Mouse (Mus musculus): ENCODE data around the gene Pdss1. TPM values are rescaled to one million over a fixed set of nuclear protein-coding genes. Genes with fewer than 3 reads are reported as not detected.

Gene Pdss1
- polyA plus RNA-seq, 1 experiment from 2014 or later = 23.4 TPM

DNA sequence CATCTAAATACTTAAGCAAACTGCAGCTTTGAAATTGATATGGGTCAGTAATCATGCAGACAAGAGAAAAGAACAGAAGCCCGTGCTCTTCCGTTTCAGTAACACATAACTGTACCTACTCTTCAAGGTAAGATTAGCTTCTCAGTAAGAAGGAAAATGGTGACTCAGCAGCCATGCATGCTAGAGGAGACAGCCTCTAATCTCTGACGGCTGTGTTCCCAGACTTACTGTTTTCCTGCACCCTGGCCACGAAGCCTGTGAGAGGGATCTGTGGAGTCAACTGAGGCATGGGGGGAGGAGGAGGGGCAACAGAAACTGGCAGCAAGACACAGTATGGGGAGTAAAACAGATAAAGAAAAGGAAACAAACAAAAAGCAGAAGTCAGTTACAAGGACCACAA, 54.6 kb downstream of the Pdss1 start:
- Histone ChIP-seq H3K27me3 (ENCODE audit: control insufficient read depth, insufficient read depth, low read length) (no peaks in the 10 kb centered on the region), H3K4me3 (ENCODE audit: low read depth, low read length) (no peak overlapping the region), H3K36me3 (ENCODE audit: control insufficient read depth, insufficient read depth, low read length) (no peaks in the 10 kb centered on the region), H3K4me1 (ENCODE audit: control insufficient read depth, insufficient read depth, low read length) (no peaks in the 10 kb centered on the region), H3K27ac (ENCODE audit: low read depth, low read length) (no peak overlapping the region), H3K4me2 (no peak overlapping the region), H3K9ac (ENCODE audit: low read length) (no peak overlapping the region), H3K9me3 (ENCODE audit: control insufficient read depth, low read length) (no peaks in the 10 kb centered on the region)
- ATAC-seq (ENCODE audit: low FRiP score) (no peak), DNase-seq (ENCODE audit: low spot score, missing footprints) (no peak)
- 54% methylated on average over 4 of the region's 4 CpGs for WGBS

DNA sequence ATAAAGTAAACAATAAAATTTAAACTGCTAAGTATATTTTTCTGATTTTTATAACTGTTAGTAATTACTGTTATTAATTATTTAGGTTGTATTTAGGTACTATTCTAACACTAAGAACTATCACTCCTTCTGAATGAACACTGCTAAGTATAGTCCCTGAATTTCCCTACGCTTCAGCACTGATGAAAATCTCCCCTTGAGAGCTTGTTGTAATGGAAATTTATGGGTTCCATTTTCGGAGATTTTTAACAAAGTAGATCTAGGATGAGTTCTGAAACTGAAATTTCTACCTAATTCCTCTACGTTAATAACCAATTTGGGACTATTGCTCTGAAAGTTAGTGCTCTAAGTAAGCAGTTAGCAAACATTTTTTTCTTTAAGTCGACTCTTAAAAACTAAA, 59.0 kb downstream of the Pdss1 start:
- WGBS = 93% methylated on average over 4 of the region's 4 CpGs
- H3K27me3 ChIP-seq (ENCODE audit: control insufficient read depth, insufficient read depth, low read length) = no peaks in the 10 kb centered on the region
- ATAC-seq (ENCODE audit: low FRiP score) (no peak), DNase-seq (ENCODE audit: low spot score, missing footprints) (no peak)
- no peak overlapping the region for H3K4me2 ChIP-seq
- no peak overlapping the region for H3K9ac ChIP-seq (ENCODE audit: low read length)
- H3K36me3 ChIP-seq (ENCODE audit: control insufficient read depth, insufficient read depth, low read length) = no peaks in the 10 kb centered on the region
- no peak overlapping the region for H3K4me3 ChIP-seq (ENCODE audit: low read depth, low read length)
- H3K27ac ChIP-seq (ENCODE audit: low read depth, low read length) = no peak overlapping the region
- no peaks in the 10 kb centered on the region for H3K4me1 ChIP-seq (ENCODE audit: control insufficient read depth, insufficient read depth, low read length)
- no peaks in the 10 kb centered on the region for H3K9me3 ChIP-seq (ENCODE audit: control insufficient read depth, low read length)

DNA sequence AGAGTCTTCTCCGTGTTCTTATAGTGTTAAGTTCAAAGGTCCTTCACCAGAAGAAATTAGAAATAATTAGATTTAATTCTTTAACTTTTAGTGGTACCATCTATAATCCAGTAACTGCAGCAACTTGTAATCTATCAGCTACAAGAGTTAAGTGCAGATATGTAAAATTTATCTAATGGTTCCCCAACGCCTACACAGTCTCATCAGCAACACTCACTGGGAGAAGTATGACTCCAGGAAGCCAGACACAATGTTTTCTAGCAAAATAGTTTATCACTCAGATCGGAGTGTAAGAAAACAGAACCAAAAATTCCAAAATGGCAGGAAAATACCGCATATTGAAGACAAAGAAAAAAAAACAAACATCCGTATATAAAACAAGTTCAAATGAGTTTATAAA, 60.6 kb downstream of the Pdss1 start:
- no peak overlapping the region for H3K4me2 ChIP-seq
- no peaks in the 10 kb centered on the region for H3K9me3 ChIP-seq (ENCODE audit: control insufficient read depth, low read length)
- ATAC-seq (ENCODE audit: low FRiP score) = no peak
- H3K36me3 ChIP-seq (ENCODE audit: control insufficient read depth, insufficient read depth, low read length) = no peaks in the 10 kb centered on the region
- H3K4me1 ChIP-seq (ENCODE audit: control insufficient read depth, insufficient read depth, low read length) = no peaks in the 10 kb centered on the region
- H3K4me3 ChIP-seq (ENCODE audit: low read depth, low read length) = no peak overlapping the region
- WGBS = 90% methylated on average over 5 of the region's 5 CpGs
- no peak overlapping the region for H3K27ac ChIP-seq (ENCODE audit: low read depth, low read length)
- no peak for DNase-seq (ENCODE audit: low spot score, missing footprints)
- no peaks in the 10 kb centered on the region for H3K27me3 ChIP-seq (ENCODE audit: control insufficient read depth, insufficient read depth, low read length)
- no peak overlapping the region for H3K9ac ChIP-seq (ENCODE audit: low read length)

DNA sequence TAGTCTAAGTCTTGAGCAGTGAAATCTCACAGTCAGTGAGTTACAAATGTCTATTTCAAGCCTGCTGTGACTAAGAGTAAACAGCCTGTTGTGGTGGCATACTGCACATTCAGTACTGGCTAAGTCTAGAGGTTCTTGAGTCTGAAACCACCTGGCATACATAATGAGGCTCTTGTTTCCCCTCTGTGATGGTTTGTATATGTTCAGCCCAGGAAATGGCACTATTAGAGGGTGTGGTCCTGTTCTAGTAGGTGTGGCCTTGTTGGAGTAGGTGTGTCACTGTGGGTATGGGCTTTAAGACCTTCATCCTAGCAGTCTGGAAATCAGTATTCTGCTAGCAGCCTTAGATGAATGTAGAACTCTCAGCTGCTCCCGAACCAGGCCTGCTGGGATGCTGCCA, 62.1 kb downstream of the Pdss1 start:
- ATAC-seq (ENCODE audit: low FRiP score) (no peak), DNase-seq (ENCODE audit: low spot score, missing footprints) (no peak)
- no peaks in the 10 kb centered on the region for H3K36me3 ChIP-seq (ENCODE audit: control insufficient read depth, insufficient read depth, low read length)
- no peak overlapping the region for H3K9ac ChIP-seq (ENCODE audit: low read length)
- no peaks in the 10 kb centered on the region for H3K9me3 ChIP-seq (ENCODE audit: control insufficient read depth, low read length)
- H3K4me1 ChIP-seq (ENCODE audit: control insufficient read depth, insufficient read depth, low read length) = no peaks in the 10 kb centered on the region
- no peaks in the 10 kb centered on the region for H3K27me3 ChIP-seq (ENCODE audit: control insufficient read depth, insufficient read depth, low read length)
- H3K4me2 ChIP-seq = no peak overlapping the region
- 79% methylated on average over 1 of the region's 1 CpGs for WGBS
- no peak overlapping the region for H3K27ac ChIP-seq (ENCODE audit: low read depth, low read length)
- H3K4me3 ChIP-seq (ENCODE audit: low read depth, low read length) = no peak overlapping the region

GRCm38 (mm10) chr2:22961681-22962080, 66.4 kb downstream of the Pdss1 start:
- Histone ChIP-seq H3K4me1 (ENCODE audit: control insufficient read depth, insufficient read depth, low read length) (no peaks in the 10 kb centered on the region), H3K27ac (ENCODE audit: low read depth, low read length) (no peak overlapping the region), H3K27me3 (ENCODE audit: control insufficient read depth, insufficient read depth, low read length) (no peaks in the 10 kb centered on the region), H3K4me3 (ENCODE audit: low read depth, low read length) (no peak overlapping the region), H3K9ac (ENCODE audit: low read length) (no peak overlapping the region), H3K36me3 (ENCODE audit: control insufficient read depth, insufficient read depth, low read length) (no peaks in the 10 kb centered on the region), H3K9me3 (ENCODE audit: control insufficient read depth, low read length) (no peaks in the 10 kb centered on the region), H3K4me2 (no peak overlapping the region)
- ATAC-seq (ENCODE audit: low FRiP score) = no peak
- DNase-seq (ENCODE audit: low spot score, missing footprints) = no peak
- 96% methylated on average over 2 of the region's 2 CpGs for WGBS

DNA sequence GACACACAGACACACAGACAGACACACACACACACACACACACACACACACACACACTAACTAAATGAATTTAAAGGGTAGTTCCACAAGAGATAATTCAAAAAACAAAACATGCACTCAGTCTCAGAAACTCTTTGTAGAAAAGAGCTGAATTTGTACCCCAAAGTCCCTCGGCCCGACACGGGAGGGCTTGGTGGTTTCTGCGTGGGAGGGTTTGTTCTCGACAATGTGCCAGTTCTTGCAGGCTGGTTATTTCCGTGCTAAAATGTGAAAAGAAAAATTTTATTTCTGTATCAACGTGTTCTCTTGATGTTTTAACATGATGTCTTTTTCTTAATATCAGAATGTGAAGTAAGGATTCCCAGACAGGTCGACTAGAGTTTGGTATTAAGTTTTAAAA, 66.9 kb downstream of the Pdss1 start:
- no peak overlapping the region for H3K9ac ChIP-seq (ENCODE audit: low read length)
- H3K36me3 ChIP-seq (ENCODE audit: control insufficient read depth, insufficient read depth, low read length) = no peaks in the 10 kb centered on the region
- ATAC-seq (ENCODE audit: low FRiP score) (no peak), DNase-seq (ENCODE audit: low spot score, missing footprints) (no peak)
- no peaks in the 10 kb centered on the region for H3K4me1 ChIP-seq (ENCODE audit: control insufficient read depth, insufficient read depth, low read length)
- H3K27me3 ChIP-seq (ENCODE audit: control insufficient read depth, insufficient read depth, low read length) = no peaks in the 10 kb centered on the region
- H3K4me2 ChIP-seq = no peak overlapping the region
- WGBS = 92% methylated on average over 8 of the region's 8 CpGs
- no peak overlapping the region for H3K27ac ChIP-seq (ENCODE audit: low read depth, low read length)
- H3K9me3 ChIP-seq (ENCODE audit: control insufficient read depth, low read length) = no peaks in the 10 kb centered on the region
- no peak overlapping the region for H3K4me3 ChIP-seq (ENCODE audit: low read depth, low read length)

DNA sequence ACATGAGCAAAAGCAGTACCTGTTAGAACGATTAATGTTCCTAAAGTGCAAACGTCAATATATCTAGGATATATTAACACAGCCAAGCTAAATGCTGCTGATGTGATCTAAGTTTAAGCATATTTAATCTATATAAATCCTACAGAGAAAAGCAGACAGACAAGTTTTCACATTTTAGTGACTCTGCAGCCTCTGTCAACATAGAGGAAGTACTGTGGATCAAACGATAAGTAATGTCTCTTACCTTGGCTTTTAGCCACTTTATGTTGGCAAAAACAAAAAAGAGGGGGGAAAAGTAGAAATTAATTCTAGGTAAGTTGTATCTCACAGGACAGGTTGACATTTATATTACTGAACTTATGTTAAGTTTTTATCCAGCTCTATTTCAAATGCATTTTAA, 67.6 kb downstream of the Pdss1 start:
- Histone ChIP-seq H3K4me2 (no peak overlapping the region), H3K4me1 (ENCODE audit: control insufficient read depth, insufficient read depth, low read length) (no peaks in the 10 kb centered on the region), H3K36me3 (ENCODE audit: control insufficient read depth, insufficient read depth, low read length) (no peaks in the 10 kb centered on the region), H3K9me3 (ENCODE audit: control insufficient read depth, low read length) (no peaks in the 10 kb centered on the region), H3K4me3 (ENCODE audit: low read depth, low read length) (no peak overlapping the region), H3K27me3 (ENCODE audit: control insufficient read depth, insufficient read depth, low read length) (no peaks in the 10 kb centered on the region), H3K9ac (ENCODE audit: low read length) (no peak overlapping the region), H3K27ac (ENCODE audit: low read depth, low read length) (no peak overlapping the region)
- no peak for DNase-seq (ENCODE audit: low spot score, missing footprints)
- WGBS = 94% methylated on average over 3 of the region's 3 CpGs
- no peak for ATAC-seq (ENCODE audit: low FRiP score)

DNA sequence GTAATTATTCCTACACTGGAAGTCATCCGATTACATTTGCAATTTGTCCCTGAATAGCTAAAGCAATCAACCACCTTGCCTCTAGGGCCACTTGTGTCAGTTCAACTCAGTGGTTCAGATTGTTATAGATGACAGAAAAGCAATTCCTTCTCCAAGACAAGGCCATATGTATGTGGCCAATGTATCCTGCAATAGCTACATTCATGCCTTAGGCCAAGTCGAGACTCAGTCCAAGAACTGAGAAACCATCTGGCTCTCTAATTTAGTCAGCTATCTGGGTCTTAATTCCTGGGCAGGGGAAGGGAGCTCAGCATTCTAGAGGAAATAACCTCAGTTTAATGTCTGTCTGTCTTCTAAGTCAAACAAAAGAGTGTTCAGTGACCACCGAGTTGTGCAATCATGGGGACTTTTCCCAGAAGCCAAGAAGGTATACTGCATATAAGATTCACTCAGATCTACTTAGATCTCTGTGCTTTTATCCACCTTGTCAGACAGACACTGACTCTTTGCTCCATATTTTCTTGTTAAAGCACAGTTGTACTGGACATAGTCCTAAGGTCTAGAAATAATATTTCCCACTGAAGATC, 82.2 kb downstream of the Pdss1 start:
- no peaks in the 10 kb centered on the region for H3K4me1 ChIP-seq (ENCODE audit: control insufficient read depth, insufficient read depth, low read length)
- no peak overlapping the region for H3K27ac ChIP-seq (ENCODE audit: low read depth, low read length)
- no peak overlapping the region for H3K4me3 ChIP-seq (ENCODE audit: low read depth, low read length)
- H3K36me3 ChIP-seq (ENCODE audit: control insufficient read depth, insufficient read depth, low read length) = no peaks in the 10 kb centered on the region
- no peaks in the 10 kb centered on the region for H3K27me3 ChIP-seq (ENCODE audit: control insufficient read depth, insufficient read depth, low read length)
- H3K4me2 ChIP-seq = no peak overlapping the region
- ATAC-seq (ENCODE audit: low FRiP score) (no peak), DNase-seq (ENCODE audit: low spot score, missing footprints) (no peak)
- H3K9me3 ChIP-seq (ENCODE audit: control insufficient read depth, low read length) = no peaks in the 10 kb centered on the region
- 89% methylated on average over 3 of the region's 3 CpGs for WGBS
- no peak overlapping the region for H3K9ac ChIP-seq (ENCODE audit: low read length)

DNA sequence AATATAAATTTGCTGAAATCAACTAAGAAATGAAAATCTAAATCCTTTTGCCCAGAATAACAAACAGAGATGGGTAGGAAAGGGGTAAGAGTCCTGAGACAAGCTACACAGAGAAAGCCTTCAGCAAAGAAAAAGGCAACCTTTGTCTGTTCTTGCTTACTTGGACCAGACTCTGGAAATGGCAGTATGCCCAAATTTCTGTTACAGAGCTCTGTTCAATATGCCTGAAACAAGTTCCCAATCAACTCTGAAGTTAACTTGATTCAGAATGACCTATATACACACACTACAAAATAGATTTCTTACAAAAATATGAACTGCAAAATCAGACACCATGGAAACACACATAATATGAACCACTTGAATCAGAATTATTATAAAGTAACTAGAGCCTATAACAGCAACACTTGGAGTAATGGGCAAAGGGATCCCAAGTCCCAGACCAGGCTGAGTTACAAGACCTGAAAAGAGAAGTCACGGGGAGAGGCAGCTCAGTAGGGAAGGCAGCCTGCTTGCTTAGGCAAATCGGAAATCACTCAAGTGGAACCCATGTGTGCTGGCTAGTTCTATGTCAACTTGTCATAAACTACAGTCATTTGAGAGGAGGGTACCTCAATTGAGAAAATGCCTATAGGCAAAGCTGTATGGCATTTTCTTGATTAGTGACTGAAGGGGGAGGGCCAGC, 90.8 kb downstream of the Pdss1 start:
- H3K9me3 ChIP-seq (ENCODE audit: control insufficient read depth, low read length) = no peaks in the 10 kb centered on the region
- H3K4me1 ChIP-seq (ENCODE audit: control insufficient read depth, insufficient read depth, low read length) = no peaks in the 10 kb centered on the region
- DNase-seq (ENCODE audit: low spot score, missing footprints) = no peak
- no peaks in the 10 kb centered on the region for H3K27me3 ChIP-seq (ENCODE audit: control insufficient read depth, insufficient read depth, low read length)
- WGBS = 70% methylated on average over 2 of the region's 2 CpGs
- no peak overlapping the region for H3K27ac ChIP-seq (ENCODE audit: low read depth, low read length)
- no peak overlapping the region for H3K4me2 ChIP-seq
- no peak for ATAC-seq (ENCODE audit: low FRiP score)
- no peak overlapping the region for H3K9ac ChIP-seq (ENCODE audit: low read length)
- no peak overlapping the region for H3K4me3 ChIP-seq (ENCODE audit: low read depth, low read length)
- H3K36me3 ChIP-seq (ENCODE audit: control insufficient read depth, insufficient read depth, low read length) = no peaks in the 10 kb centered on the region

Measured in midbrain, embryonic 11.5 days (tissue).